Mouse (Mus musculus) kidney, postnatal 0 days (tissue): Measurements from ENCODE around the gene Krt8. TPM values are rescaled to one million over a fixed set of nuclear protein-coding genes. Genes with fewer than 3 reads are reported as not detected.

Source experiments
- ATAC-seq: fragments of 200-750 bp; cut with Nextera tagmentation; replicated peaks from 2 replicates; pipeline ENCODE4 v1.8.0; 2017; ENCODE audit warnings: low read depth, moderate number of reproducible peaks, moderate TSS enrichment, moderate library complexity; ENCODE audit not compliant: low FRiP score
- DNase-seq: peaks from one replicate; pipeline ENCODE4 v3.0.0-alpha.2; 2016; ENCODE audit warnings: low spot score
- H3K27ac ChIP-seq: fragments of 300-500 bp; sonication (generic); 2 replicates; pipeline ENCODE4 v1.5.1; 2014; ENCODE audit warnings: mild to moderate bottlenecking
- H3K27me3 ChIP-seq: fragments of 300-500 bp; sonication (generic); 2 replicates; pipeline ENCODE4 v1.6.1; 2014; ENCODE audit warnings: low read length, mixed read lengths; ENCODE audit not compliant: insufficient read depth
- H3K36me3 ChIP-seq: fragments of 300-500 bp; sonication (generic); 2 replicates; pipeline ENCODE4 v1.6.1; 2014; ENCODE audit warnings: low read length, mixed read lengths; ENCODE audit not compliant: insufficient read depth
- H3K4me1 ChIP-seq: fragments of 300-500 bp; sonication (generic); replicated peaks from 2 replicates; pipeline ENCODE4 v1.6.1; 2014; ENCODE audit warnings: antibody characterized with exemption, low read length, mixed read lengths; ENCODE audit not compliant: insufficient read depth
- H3K4me2 ChIP-seq: fragments of 300-500 bp; sonication (generic); 2 replicates; pipeline ENCODE4 v1.6.1; 2014; ENCODE audit warnings: mild to moderate bottlenecking, low read length, moderate library complexity, mixed read lengths
- H3K4me3 ChIP-seq: fragments of 300-500 bp; sonication (generic); replicated peaks from 2 replicates; pipeline ENCODE4 v1.5.1; 2014; ENCODE audit warnings: low read depth, low read length
- H3K9ac ChIP-seq: fragments of 300-500 bp; sonication (generic); 2 replicates; pipeline ENCODE4 v1.6.1; 2014; ENCODE audit warnings: low read depth, low read length
- H3K9me3 ChIP-seq: fragments of 300-500 bp; sonication (generic); replicated peaks from 2 replicates; pipeline ENCODE4 v1.6.1; 2016; ENCODE audit warnings: low read length, inconsistent platforms, mixed read lengths
- CTCF ChIP-seq: IDR thresholded peaks from 2 replicates; pipeline ENCODE4 v1.5.1; 2016; ENCODE audit warnings: antibody characterized with exemption, low read depth, mild to moderate bottlenecking, moderate library complexity
- WGBS: fragments of 180-500 bp; shearing (Covaris S2); extraction: QIAGEN DNeasy Blood & Tissue Kit; methylation state at CpG from one replicate; pipeline ENCODE4 v1.1.7; 2014; 5-methylcytosine and 5-hydroxymethylcytosine counted together
- polyA plus RNA-seq: library from polyadenylated mRNA; unstranded; fragments of >200 nt; fragmentation: Nextera tagmentation; extraction: Ambion mirVana; gene quantifications from 2 replicates; pipeline ENCODE4 v1.2.1, GENCODE M21; 2015

Krt8 gene
- 305 and 333 TPM in 2 replicates for polyA plus RNA-seq

DNA sequence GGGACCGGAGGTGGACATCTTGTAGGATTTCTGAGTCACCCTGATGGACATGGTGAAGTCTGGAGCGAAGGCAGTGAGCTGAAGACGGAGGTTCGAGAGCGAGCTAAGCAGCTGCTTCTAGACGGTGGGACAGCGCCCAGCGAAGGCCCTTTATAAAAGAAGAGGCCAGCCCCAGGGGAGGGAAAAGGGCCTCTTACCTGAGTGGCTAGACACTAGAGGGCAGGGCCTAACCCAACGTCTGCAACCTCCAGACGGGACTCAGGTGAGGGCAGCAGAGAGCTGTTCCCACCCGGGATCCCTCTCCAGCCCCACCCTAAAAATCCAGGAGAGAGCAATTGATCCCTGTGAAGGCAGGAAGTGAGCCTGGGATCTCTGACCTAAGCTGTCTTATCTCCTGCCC, at the start of gene Krt8:
Krt8 (minus strand) TSS at position 294 of the 400 bp plus-strand sequence.
- TF ChIP-seq CTCF = peak; percentile 67
- Histone ChIP-seq H3K27me3 (no peaks in the 10 kb centered on the region), H3K4me2 (peak within 1 kb of the TSS; percentile 61), H3K9ac (peak within 1 kb of the TSS; percentile 64), H3K36me3 (0 out of 2 replicates have a peak, but pooled peaks cover 2% of the 10 kb centered on the region), H3K4me1 (peaks cover 11% of the 10 kb centered on the region; the same call in 1 of the 2 replicates), H3K4me3 (peak within 1 kb of the TSS; percentile 42), H3K27ac (peak within 1 kb of the TSS; percentile 61), H3K9me3 (no peaks in the 10 kb centered on the region)
- 28% methylated on average over 10 of the region's 11 CpGs for WGBS
- ATAC-seq = peak; percentile 52
- no peak for DNase-seq

DNA sequence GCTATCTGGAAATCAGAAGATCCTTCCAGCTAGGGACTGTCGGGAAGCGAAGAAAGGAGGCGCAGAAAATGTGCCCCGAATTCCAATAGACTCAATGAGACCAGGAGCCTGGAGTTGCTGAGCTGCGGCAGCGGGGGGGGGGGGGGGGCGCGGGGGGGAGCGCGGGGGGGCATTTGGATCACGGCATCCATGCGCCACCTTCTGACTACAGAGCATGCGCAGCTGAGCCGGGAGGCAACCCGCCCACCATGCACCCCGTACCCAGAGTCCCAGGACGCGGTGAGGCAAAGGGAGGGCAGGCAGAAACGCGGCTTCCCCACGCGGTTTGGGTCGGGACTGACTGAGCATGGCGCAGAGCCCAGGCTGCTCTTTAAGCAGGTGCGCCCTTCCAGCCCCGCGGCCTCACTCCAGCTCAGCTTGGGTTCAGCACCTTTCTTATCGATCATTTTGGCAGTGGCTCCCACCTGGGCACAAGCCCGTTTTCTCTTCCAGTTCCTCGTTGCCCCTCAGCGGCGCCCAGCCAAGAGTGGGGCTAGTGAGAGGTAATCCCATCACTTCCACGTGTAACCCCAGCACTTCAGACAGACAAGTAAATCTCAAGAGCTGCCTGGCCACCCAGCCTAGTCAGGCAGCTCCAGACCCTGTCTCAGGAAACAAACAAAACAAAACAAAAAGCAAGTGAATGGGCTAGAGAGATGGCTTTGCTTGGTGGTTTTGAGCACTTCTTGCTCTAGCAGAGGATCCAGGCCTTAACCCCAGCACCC, 47.8 kb upstream of the Krt8 start:
- peak; percentile 65 for DNase-seq
- peak; percentile 54 for ATAC-seq
- peak overlapping the region; percentile 71 for H3K4me2 ChIP-seq
- no peaks in the 10 kb centered on the region for H3K27me3 ChIP-seq
- peak overlapping the region; percentile 40; the same call in 1 of the 2 replicates for H3K9ac ChIP-seq
- no peaks in the 10 kb centered on the region for H3K36me3 ChIP-seq
- no peaks in the 10 kb centered on the region for H3K4me1 ChIP-seq
- no peak for TF ChIP-seq CTCF
- WGBS = 1% methylated on average over 31 of the region's 33 CpGs
- H3K27ac ChIP-seq = peak overlapping the region; percentile 25; the same call in 1 of the 2 replicates
- no peaks in the 10 kb centered on the region for H3K9me3 ChIP-seq
- peak overlapping the region; percentile 33 for H3K4me3 ChIP-seq

DNA sequence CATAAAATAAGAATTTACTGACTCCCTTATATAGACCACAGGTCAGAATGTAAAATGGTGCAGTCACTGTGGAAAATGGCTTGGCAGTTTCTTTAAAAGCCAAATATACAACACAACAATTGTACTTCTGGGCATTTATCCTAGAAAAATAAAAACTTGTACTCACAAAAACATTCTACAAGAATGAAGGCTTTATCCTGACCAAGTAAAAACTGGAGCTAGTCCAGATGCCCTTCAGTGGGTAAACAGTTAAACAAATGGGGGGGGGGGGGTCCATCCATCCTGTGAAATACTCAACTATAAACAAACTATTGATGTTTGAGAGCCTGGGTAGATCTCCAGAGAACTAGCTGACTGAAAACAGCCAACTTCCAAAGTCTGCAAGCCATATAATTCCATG, 45.6 kb upstream of the Krt8 start:
- no peak for DNase-seq

DNA sequence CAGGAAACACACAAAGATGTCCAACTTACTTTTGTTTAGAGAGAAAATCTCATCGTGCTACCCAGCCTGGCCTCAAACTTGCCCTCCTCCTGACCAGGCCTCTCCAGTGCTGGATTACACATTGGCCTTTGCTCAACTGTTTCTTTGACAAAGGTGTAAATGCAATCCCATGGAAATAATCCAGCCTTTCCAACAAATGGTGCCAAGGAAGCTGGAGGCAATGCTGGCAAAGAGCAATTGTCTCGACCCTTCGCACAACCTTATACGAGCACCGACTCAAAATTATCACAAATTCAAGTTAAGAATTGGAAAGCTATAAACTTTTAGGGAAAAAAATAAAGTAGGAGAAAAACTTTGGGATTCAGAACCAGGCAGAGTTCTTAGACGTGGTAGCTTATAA, 43.7 kb upstream of the Krt8 start:
- Histone ChIP-seq H3K4me3 (no peak overlapping the region), H3K27me3 (no peaks in the 10 kb centered on the region), H3K4me1 (no peaks in the 10 kb centered on the region), H3K9ac (no peak overlapping the region), H3K36me3 (no peaks in the 10 kb centered on the region), H3K27ac (no peak overlapping the region), H3K4me2 (no peak overlapping the region), H3K9me3 (no peaks in the 10 kb centered on the region)
- ATAC-seq (no peak), DNase-seq (no peak)
- no peak for TF ChIP-seq CTCF
- 86% methylated on average over 6 of the region's 6 CpGs for WGBS

More for the DNA sequence above, 45.6 kb upstream of the Krt8 start:
- H3K9ac ChIP-seq = no peak overlapping the region
- H3K36me3 ChIP-seq = no peaks in the 10 kb centered on the region
- no peak overlapping the region for H3K4me2 ChIP-seq
- no peaks in the 10 kb centered on the region for H3K9me3 ChIP-seq
- no peak for TF ChIP-seq CTCF
- no peak overlapping the region for H3K27ac ChIP-seq
- no peaks in the 10 kb centered on the region for H3K4me1 ChIP-seq
- no peak for ATAC-seq
- H3K4me3 ChIP-seq = no peak overlapping the region
- no peaks in the 10 kb centered on the region for H3K27me3 ChIP-seq

DNA sequence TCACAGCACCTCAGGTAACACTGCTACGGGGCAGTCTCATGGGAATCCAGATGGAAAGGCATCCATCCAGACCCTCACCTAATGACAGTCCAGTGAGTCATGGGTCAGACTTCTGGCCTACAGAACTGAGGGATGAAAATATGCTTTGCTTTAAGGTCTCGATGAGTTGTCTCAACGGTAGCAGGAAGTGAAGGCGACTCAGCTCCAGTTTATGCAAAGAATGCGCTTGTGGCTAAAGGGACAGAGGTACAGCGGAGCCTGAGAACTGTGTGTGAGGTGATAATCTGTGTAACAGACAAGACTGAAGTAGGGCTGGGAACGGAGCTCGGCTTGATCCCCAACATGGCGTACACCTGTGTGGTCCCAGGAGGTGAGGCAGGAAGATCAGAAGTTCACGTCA, 41.4 kb upstream of the Krt8 start:
- ATAC-seq = no peak
- Histone ChIP-seq H3K4me2 (no peak overlapping the region), H3K9me3 (no peaks in the 10 kb centered on the region), H3K27ac (no peak overlapping the region), H3K4me3 (no peak overlapping the region), H3K36me3 (no peaks in the 10 kb centered on the region), H3K4me1 (no peaks in the 10 kb centered on the region), H3K27me3 (no peaks in the 10 kb centered on the region), H3K9ac (no peak overlapping the region)
- 83% methylated on average over 10 of the region's 10 CpGs for WGBS
- TF ChIP-seq CTCF = no peak
- no peak for DNase-seq

DNA sequence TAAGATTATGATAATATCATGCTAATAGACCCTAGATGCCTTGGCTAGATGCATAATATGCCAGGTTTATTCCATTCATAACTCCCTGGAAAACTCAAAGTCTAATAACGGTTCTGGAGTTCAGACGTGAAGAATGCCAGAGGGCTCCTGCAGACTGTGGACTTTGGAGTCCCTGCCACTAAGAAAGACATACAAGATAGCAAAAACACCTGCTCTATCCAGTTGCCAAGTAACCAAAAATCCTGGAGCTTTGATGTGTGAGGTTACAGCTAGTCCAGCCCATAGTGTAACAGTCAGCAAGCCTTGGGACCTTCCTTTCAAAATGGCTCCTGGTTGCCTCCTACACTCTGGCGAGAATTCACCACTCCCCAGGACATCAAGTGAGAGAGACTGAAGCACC, 40.5 kb upstream of the Krt8 start:
- 80% methylated on average over 3 of the region's 3 CpGs for WGBS
- ATAC-seq (no peak), DNase-seq (no peak)
- H3K9ac ChIP-seq = no peak overlapping the region
- no peak for TF ChIP-seq CTCF
- H3K9me3 ChIP-seq = no peaks in the 10 kb centered on the region
- no peak overlapping the region for H3K27ac ChIP-seq
- no peak overlapping the region for H3K4me3 ChIP-seq
- H3K36me3 ChIP-seq = no peaks in the 10 kb centered on the region
- no peak overlapping the region for H3K4me2 ChIP-seq
- H3K27me3 ChIP-seq = no peaks in the 10 kb centered on the region
- no peaks in the 10 kb centered on the region for H3K4me1 ChIP-seq

DNA sequence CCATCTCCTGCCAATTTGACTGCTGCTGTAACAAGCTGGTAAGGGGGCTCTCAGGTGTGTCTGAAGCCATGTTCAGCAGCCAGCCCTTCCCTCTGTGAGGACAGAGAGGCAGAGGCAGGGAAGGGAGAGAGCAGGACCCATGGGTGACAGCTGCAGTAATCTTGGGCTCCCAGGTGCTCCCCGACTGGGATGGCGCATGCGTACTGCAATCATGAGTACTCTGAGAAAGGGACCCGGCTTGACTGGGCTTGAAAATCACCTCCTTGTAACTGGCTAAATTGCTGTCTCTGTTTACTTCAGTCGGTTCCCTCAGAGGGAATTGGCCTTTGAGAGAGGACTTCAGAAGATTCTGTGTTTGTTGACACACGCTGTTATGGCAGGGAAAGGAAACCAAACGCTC, 37.7 kb upstream of the Krt8 start:
- no peaks in the 10 kb centered on the region for H3K9me3 ChIP-seq
- no peak for ATAC-seq
- no peaks in the 10 kb centered on the region for H3K4me1 ChIP-seq
- no peak overlapping the region for H3K9ac ChIP-seq
- peak overlapping the region; percentile 44 for H3K4me2 ChIP-seq
- no peak overlapping the region for H3K4me3 ChIP-seq
- H3K27me3 ChIP-seq = no peaks in the 10 kb centered on the region
- WGBS = 23% methylated on average over 7 of the region's 7 CpGs
- no peaks in the 10 kb centered on the region for H3K36me3 ChIP-seq
- no peak overlapping the region for H3K27ac ChIP-seq
- no peak for DNase-seq
- TF ChIP-seq CTCF = no peak
